Mouse (Mus musculus): ENCODE measurements around the gene Zfp219.

Zfp219 gene

DNA sequence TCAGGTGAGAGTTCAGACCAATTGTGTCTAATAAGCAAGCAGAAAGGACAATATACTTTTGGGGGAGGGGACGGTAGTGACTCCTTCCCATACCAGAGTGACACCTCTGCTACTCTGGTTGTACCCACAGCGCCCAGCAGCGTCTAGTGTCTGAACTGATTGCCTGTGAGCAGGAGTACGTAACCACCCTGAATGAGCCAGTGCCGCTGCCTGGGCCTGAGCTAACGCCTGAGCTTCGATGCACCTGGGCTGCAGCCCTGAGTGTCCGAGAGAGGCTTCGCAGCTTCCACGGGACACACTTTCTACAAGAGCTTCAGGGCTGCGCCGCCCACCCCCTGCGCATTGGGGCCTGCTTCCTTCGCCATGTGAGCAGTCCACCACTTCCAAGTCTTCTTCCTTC is 23.1 kb downstream of the Zfp219 start:
- no peak for DNase-seq (ENCODE audit: low spot score in 2 of 2)

DNA sequence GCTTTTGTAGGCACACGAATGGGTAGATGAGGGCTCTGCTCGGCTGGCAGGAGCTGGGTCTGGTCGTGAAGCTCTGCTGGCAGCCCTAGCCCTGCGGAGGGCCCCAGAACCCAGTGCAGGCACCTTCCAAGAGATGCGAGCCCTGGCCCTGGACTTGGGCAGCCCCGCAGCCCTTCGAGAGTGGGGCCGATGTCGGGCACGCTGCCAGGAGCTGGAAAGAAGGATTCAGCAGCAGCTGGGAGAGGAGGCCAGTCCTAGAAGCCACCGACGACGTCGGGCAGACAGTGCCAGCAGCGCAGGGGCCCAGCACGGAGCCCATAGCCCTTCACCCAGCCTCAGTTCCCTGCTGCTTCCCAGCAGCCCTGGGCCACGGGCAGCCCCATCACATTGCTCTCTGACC is 23.7 kb downstream of the Zfp219 start:
- DNase-seq (ENCODE audit: low spot score in 2 of 2): no peak

DNA sequence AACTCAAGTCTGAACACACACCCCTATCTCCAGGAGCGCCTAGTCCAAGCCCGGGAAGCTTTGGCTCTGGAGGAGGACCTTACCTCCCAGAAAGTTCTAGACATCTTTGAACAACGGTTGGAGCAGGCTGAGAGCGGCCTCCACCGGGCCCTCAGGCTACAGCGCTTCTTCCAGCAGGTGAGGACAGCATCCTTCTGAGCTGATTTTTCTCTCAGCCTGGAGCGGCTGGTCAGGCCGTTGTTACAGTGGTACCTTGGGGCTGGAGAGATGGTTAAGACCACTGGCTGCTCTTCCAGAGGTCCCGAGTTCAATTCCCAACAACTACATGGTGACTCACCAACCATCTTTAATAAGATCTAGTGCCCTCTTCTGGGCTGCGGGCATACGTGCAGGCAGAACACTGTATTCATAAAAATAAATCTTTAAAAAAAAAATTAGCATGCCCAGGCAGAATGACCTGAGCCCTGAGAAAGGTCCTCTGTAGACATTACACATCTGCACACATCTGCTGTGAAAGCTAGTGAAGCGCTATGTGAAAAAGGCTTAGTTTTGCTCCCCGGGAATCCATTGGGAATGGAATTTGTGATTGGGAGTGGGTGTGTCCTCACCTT is 24.2 kb downstream of the Zfp219 start:
- DNase-seq (ENCODE audit: low spot score in 2 of 2): no peak

DNA sequence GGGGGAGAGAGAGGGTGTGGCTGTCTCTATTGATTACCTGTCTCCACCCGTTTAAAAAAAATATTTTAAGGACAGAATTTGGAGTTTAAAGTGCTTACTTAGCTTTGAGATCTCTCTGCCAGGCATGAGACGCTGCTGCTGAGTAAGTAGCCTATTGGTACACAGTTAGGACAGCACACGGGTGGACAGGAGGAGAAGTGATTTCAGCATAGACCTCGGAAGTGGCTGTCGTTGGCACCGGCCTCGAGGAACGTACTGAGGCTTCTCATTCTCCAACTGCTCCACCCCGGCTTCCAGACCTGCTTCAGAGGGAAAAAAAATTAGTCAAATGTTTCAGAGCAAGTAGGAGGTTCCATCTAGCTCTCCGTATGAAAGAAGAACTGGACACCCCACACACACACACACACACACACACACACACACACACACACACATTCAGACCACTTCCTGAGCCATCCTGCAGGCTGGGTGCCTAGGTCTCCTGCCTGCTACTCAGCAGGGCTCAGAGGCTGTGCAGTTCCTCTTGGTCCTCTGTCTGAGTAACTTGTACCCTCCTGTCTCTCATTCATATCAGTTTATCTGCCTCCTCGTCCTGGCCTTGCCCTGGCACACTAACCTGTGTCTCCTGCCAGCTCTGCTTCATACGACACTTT is 25.2 kb downstream of the Zfp219 start:
- no peak for DNase-seq (ENCODE audit: low spot score in 2 of 2)

DNA sequence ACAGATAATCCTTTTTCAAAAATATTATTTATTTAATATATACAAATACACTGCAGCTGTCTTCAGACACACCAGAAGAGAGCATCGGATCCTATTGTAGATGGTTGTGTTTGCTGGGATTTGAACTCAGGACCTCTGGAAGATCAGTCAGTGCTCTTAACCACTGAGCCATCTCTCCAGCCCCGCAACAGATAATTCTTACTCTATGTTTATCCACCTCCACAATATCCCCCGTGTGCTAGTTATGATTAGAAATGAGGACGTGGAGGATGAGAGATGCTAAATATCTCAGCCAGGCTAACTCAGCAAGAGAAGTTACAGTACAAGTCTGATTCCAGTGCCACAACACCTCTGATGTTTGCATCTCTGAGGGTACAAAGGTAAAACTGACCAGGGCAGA is 26.1 kb downstream of the Zfp219 start:
- DNase-seq (ENCODE audit: low spot score in 2 of 2): no peak

DNA sequence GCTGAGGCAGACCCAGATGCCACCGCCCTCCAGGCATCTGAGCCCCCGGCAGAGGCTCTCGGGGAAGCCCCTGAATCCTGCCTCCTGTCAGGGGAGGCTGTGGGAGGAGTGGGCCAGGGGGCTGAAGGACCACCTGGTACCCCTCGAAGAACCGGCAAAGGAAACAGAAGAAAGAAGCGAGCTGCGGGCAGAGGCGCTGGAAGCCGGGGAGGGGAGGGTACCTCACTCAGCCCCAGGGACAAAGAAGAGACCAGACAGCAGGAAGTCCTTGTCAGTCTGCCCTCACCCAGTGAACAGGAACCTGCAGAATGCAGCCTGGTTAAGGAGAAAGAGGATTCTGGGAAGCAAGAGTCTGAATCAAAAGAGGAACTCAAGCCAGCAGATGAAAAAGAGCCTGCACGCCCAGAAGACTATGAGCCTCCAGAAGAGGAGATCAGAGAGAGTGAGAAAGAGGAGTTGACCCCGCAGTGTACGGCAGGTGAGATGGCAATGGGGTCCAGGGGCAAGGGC is 31.0 kb downstream of the Zfp219 start:
- no peak for DNase-seq (ENCODE audit: low spot score in 2 of 2)

DNA sequence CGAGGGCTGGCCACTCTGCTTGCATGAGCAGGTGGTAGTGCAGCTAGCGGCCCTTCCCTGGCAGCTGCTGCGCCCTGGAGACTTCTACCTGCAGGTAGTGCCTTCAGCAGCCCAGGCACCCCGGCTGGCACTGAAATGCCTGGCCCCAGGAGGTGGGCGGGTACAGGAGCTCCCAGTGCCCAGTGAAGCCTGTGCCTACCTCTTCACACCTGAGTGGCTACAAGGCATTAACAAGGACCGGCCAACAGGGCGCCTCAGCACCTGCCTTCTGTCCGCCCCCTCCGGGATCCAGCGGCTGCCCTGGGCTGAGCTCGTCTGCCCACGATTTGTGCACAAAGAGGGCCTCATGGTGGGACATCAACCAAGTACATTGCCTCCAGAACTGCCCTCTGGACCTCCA is 31.8 kb downstream of the Zfp219 start:
- DNase-seq (ENCODE audit: low spot score in 2 of 2): no peak

DNA sequence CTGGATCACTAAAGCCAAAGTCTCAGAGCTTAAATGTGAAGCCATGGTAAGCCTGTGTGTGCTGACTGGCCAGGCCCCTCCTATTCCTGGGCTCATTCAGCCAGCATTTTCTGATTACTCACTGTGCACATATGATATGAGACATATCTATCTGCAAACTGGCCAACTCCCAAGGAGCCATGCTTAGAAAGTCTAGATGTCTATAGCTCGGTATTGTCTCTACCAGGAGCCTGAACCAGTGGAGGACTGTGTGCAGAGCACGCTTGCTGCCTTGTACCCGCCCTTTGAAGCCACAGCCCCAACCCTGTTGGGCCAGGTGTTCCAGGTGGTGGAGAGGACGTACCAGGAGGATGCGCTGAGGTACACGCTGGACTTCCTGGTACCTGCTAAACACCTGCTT is 33.4 kb downstream of the Zfp219 start:
- no peak for DNase-seq (ENCODE audit: low spot score in 2 of 2)

DNA sequence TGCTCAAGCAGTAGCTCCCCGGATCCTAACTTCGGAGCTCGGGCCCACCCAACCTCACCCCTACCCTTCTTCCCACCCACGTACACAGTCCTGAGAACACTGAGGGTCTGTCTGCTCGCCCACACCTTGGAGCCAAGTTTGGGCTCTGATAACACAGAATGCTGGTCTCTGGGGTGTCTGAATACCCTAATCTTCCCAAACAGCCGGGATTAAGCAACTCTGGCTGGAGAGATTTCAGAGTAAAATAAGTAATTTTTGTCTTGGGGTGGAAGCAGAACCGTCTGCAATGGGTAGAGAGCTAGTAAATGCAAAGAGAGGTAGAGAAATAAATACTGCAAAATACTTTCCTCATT is 34.4 kb downstream of the Zfp219 start:
- DNase-seq (ENCODE audit: low spot score in 2 of 2): no peak

DNA sequence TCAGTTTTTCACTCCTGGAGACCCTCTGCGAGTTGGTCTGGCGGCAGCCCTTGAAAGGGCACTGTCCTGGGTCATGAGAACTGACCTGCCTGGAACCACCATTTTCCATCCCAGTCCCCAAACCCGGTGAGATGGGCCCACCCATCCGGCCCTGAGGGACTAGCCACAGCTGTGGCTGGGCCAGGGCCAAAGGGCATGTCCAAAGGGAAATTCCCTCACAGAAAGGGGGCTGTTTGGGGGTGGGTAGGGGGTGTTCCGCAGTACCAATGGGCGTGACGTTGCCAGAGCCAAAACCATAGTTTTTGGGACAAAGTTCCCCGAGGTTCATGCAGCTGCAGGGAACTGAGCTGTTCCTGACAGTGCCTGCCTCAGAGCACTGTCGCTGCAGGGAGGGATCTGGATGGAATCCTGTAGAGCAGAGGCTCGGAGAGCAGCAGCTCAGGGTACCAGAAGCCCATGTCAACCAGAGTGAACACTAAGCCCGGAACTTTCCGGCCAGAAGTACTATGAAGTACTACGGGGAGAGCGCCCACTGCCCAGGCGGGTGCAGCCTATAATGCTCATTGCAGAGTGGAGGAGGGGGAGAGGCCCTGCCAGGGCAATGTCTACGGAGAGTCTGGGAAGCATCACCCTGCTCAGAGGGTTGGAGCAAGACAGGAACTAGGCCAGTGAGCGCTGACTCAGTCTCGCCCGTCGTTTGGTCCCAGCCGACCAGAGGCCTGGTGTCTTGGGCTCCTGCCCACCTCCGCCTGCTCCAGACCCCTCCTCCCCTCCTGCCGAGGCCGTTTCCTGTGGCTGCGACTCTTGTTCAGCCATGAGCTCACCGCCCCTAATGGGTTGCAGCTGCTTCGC is 35.0 kb downstream of the Zfp219 start:
- peak; percentile 60 to 71 for DNase-seq (ENCODE audit: low spot score in 2 of 2)

DNA sequence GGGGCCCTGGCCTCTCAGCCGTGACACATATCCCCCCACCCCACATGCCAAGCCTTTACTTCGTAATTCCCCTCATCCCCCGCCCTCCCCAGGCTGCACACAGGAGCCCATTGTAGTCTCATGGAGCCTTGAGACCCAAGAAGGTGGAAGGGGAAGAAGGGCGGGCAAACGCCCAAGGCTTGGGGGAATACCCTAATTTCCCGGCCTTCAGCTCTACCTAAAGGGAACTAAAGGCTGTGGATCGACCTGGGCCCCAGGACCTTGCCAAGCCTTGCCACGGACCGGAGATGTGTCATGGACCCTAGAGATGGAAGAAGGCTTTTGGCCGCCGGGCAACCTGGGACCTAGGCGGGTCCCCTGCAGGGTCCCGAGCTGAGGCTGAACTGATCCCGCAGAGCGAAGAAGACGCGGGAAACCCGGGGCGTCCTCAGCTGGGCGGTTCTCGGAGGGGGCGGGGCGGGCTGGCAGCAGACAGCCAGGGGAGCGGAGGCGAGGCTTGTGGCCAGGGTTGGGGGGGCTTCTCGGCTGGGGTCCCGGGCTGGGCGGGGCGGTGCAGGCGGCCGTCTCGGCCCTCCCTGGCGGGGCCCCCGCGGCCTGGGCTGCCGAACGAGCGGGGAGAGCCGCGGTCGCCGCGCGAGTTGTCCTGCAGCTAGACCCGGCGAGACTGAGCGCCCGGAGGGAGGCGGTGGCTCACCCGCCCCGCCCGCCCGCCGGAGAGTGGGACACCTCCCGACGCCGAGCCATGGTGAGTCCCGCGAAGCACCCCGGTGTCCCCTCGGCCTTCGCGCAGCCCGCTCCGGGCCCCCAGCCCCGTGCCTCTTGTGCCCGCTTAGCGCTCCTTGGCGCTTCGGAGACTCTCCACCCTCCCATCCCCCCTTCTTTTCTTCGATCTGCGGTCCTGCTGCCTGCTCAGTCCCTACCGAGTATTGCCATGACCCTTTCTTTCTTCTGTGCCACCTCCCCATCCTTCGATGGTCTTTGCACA is 36.0 kb downstream of the Zfp219 start, which contains the start of gene Arhgef40:
Arhgef40 (plus strand) TSS at position 473 of the 985 bp plus-strand sequence.
- DNase-seq (ENCODE audit: low spot score in 2 of 2): peak in 1 of 2 experiments; percentile 48

DNA sequence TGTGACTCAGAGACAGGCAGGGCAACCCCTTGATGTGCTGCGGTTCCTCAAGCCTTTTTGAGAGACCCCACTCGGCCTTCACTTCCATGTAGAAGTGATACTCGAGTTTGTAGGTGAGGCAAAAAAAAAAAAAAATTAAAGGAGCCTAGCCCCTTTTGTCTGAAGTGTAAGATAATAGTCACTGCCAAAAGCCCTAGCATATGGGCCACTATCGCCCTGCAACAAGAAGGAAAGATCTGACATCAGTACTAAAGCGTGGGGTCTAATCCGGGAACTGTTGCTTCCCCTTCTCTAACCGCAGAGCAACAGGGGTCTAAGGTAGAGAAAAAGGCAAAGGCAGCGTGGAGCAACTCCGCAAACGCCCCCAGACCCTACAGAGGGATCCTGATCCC is 36.7 kb downstream of the Zfp219 start:
- no peak for DNase-seq (ENCODE audit: low spot score in 2 of 2)

DNA sequence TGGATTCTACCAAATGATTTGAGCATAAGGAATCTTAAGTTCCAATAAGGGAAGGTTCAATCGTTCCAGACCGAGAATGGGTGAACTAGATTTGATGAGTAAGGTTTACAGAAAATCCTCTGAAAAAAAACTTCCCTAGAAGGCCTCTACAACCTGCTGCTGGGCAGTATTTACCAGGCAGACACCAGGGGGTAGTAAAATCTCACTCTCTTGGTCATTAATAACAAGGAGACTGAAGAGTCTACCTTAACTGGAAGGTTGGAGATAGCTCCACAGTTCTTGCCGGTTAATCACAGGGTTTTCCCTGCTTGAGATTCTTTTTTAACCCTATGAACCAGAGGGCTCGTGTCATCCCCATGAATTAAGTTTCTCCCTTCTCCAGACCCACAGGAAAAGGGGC is 37.3 kb downstream of the Zfp219 start:
- DNase-seq (ENCODE audit: low spot score in 2 of 2): no peak

DNA sequence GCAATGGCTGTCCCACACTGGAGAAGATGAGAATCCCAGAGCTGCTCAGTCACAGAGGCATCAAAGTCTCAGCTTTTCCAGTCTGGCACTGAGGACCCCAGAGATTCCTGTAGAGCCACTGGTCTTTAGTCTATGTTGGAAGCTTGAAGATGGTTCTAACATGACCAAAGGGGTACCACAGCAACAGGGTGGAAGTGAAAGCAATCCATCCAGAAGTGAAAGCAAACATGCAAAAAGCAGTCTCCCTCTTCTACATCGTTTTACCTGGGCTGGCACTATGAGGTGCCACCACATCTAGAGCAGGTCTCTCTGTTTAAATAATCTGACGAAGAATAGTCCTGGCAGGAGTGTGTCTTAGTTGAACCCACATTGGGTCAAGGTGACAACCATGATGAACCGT is 41.3 kb downstream of the Zfp219 start:
- no peak for DNase-seq (ENCODE audit: low spot score in 2 of 2)

DNA sequence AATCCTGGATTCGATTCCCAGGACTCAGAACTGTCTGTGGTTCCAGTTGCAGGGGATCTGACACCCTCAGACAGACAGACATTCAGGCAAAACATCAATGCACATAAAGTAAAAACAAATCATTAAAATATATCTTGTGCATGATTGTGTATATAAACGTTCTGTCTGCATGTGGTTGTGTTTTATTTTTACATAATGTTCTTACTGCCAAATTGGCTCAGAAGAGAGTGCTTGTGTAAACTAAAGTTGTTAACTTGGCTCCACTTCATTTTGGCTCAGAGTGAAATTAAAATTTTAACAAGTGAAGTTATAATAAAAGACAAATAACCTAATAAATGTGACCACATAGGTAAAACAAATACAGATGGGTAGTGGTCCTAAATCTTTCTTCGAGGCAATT is 53.1 kb downstream of the Zfp219 start:
- no peak for DNase-seq (ENCODE audit: low spot score in 2 of 2)

DNA sequence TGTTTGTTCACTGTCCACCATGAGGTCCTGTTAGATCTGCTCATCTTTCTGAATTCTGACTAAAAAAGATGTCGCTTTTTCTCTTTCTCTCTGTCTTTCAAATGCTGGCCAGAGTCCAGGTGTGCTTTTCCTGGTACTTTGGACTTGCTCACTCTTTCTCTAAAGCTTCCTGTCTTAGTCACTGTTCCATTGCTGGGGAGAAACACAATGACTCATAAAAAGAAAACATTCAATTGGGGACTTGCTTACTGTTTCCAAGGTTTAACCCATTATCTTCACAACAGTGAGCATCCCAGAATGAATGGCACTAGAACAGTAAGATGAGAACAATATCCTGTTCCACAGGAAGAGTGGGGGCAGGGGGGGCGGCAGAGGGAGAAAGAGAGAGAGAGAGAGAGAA is 60.2 kb downstream of the Zfp219 start:
- no peak for DNase-seq (ENCODE audit: low spot score in 2 of 2)
